Mouse (Mus musculus) left cerebral cortex, postnatal 14 days (tissue): Measurements from ENCODE around the gene Glis1. TPM values are rescaled to one million over a fixed set of nuclear protein-coding genes. Genes with fewer than 3 reads are reported as not detected.

Experiments
- DNase-seq, 2 experiments: peaks; one replicate each; pipeline ENCODE4 v3.0.0; 2021 to 2022; ENCODE audit warnings: low spot score in 2 of 2, mixed read lengths in 1 of 2
- intact Hi-C: fragments of 180-260 bp; cut with DNase I; formaldehyde crosslinking; loops from one replicate; pipeline ENCODE4 v1.15.1; 2025
- total RNA-seq, 2 experiments: library from RNA; stranded (reverse); gene quantifications; 2 replicates each; pipeline ENCODE4 v1.2.3; 2021

Gene Glis1
- total RNA-seq, 2 experiments from 2014 or later: 1.4 to 2.3 TPM

DNA sequence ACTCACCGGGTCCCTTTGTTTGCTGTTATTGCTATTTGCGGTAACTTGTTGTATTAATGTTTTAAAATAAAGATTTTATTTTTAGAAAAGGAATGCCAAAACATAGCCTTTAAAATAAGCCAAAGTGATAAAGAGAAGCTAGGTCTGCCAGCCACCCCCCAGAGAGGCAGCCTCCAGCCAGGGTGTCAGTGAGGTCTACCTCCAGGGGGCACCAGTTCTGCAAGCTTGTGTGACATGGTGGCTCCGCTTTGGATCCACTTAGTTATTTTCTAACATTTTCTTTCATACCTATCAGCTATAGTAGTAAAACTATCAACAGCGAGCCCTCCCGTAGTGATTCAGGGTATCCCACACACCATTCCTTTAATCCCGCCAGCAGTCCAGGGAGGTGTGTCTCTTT lies 14.1 kb downstream of the Glis1 start:
- intact Hi-C loops: no loop called here
- no peak for DNase-seq

DNA sequence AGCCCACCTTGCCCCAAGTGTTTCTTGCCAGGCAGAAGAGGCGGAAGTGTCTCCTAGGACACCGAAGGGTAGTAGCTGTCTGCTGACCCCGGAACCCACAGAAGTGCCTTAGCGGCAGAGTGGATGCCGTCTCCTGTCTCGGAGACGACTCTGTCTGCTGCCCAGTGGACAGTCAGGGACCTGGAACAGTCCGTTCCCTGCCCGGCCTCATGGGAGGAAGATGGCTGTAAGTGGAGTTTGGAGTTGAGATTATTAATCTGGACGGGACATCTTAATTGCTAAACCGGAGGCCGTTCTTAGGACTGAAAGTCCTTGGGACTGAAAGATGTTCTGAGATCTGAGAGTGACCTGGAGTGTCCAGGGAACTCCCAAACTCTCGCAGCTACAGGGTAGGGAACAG lies 15.1 kb downstream of the Glis1 start:
- intact Hi-C loops: no loop called here
- DNase-seq: no peak

DNA sequence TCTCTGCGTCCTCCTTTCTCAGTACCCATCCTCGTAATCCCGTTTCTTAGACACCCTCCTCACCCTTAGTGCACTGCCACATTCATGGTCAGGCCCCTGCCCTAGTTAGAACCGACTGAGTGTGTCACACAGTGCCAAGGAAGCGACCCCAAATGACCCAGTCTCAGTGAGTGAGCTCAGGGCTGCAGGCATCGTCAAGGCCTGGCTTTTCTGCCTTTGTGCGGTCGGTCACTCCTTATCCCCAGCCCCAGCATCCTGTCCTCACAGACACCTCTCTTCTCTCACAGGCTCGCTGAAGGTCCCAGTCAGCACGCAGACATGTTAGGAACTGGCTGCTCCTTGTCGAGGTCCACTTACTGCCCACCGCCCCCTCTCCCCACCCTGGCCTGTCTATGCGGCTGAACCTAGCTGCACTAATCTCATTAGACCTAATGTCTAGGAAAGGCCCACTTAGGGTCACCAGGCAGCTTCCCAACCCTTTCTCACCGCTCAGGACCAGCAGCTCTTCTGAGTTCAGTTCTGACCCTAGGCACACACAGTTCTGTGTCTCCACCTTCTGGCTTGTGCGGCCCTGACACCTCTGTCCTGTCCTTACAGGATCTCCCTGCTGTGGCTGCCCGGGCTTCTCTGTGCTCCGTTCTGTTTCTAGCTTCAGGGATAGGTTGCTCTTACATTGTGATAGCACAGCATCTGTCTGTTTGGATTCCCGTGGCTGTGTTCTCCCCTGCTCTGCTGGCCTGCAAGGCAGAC lies 18.1 kb downstream of the Glis1 start:
- no peak for DNase-seq
- intact Hi-C loops: no loop called here

DNA sequence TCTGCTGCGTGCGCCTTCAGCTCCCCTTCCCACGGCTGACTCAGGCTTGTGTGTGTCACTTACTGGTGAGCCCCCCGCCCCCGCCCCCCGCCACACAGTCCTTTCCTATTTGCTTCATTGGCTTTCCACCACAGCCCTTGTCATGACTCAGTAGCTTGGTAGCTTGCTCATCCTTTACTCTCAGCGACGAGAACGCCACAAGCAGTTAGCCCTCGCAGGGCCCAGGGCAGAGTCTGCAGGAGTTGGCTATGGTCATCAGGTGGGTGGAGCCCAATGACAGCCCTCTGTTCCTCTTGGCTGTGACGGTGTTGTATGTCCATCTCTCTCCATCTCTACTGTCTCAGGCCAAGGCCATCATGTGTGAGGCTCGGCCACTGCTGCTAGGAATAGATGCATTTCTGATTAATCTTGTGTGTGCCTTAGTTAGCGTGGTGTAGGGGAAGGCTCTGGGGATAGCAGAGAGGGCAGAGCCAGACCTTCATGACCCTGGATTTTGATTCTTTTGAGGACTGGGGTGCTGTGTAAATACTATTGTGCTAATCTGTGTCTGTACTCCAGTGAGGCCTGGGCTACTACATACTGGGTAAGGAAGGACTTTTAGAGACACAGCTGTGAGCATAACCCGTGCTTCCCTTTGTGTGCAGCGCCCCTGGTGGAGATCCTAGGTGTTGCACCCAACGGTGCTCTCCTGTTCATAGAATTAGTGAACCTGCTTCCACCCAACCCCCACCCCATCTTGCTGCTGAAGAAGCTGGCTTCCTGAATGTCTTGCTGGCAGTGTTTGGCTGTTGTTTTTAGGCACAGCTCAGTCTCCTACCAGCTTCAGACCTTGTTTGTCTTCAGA lies 19.0 kb downstream of the Glis1 start:
- intact Hi-C loops: no loop called here
- DNase-seq: peak; percentile 88 to 94

DNA sequence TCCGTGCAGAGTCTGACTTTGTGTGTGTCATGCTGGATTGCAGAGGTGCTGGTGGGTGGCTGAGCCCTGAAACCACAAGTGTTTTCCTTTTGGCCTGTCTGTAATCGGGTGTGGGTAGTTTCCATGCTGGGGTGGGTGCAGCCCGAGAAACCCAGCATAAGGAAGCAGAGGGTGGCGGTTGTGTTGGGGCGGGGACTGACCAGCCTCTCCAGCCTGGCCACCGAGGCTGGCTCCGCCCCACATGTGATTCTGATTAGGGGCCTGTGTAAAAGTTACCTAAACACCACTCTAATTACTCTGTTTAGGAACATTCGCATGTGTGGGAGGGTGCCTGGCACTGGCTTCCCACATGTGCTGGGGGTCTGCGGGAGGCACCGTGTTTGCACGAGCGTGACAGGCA lies 23.2 kb downstream of the Glis1 start:
- intact Hi-C loops: no loop called here
- no peak for DNase-seq

DNA sequence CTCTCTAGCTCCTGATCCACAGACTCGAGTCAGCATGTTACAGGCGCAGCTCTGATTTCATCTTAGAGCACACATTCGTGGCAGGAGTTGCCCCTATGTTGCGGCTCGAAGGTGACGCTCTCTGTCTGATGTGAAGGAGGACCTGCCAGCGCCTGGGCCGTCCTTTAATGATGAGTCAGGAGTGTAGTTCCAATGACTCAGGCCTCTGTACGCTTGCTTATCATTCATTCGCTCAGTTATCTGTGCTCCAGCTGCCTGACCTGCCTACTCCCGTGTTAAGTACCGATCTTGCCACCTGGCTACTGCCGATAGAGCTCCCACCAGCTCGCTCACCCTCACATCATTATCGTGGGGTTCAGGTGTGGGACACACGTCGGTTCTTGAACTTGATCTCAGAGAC lies 24.5 kb downstream of the Glis1 start:
- intact Hi-C loops: no loop called here
- no peak for DNase-seq

DNA sequence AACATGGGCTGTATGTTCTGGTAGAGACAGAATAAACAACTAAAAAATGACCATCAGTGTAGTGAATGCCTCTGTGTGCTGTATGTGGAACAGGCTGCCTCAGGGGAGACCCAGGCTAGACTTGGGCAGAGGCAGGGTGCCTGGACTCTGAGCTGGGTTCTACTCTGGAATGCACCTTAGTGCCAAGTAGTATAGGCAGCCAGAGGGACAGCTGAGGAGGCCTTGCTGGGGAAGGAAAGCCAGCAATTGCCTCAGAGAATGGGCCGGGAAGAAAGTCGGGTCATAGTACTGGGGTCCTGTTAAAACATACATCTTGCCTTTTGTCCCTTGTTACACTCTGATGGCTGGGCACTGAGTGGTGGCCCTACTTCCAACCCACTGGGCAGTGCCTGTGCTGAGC lies 25.1 kb downstream of the Glis1 start:
- intact Hi-C loops: no loop called here
- no peak for DNase-seq

DNA sequence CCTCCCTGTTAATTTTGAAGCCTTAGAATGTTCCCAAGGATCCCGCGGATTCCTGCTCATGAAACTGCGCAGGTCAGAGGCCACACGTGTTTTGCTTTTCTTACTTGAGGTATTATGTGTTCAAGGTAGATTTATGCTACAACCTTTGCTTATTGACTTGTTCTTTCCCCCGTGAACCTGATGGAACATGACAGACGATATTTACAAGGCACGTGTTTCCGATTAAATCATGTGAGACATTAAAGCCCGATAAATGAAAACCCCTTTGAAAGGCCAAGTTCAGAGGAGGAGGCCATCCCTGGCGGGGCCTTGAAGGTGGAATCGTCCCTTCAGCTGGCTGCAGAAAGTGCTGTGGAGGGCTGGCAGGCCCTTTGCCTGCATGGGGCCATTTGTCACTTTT lies 26.1 kb downstream of the Glis1 start:
- intact Hi-C loops: no loop called here
- DNase-seq: no peak

DNA sequence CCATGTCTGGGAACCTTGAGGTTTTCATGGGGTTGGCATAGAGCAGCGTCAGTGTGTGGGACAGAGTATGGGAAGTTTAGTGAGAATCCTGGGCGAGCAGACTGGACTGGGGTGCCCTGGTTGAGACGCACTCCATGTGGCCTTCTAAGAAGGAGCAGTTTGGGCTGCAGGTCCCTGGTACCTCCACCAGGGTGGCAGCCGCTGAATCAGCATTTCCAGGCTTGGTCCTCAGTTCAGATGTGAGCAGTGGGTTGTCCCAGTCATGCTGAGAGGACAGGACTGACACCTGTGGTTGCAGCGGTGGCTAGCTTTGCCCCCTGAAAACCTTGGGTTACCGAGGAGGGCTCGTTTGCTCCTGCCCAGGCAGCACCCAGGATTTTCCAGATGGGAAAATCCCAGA lies 33.4 kb downstream of the Glis1 start:
- intact Hi-C loops: no loop called here
- DNase-seq: no peak

DNA sequence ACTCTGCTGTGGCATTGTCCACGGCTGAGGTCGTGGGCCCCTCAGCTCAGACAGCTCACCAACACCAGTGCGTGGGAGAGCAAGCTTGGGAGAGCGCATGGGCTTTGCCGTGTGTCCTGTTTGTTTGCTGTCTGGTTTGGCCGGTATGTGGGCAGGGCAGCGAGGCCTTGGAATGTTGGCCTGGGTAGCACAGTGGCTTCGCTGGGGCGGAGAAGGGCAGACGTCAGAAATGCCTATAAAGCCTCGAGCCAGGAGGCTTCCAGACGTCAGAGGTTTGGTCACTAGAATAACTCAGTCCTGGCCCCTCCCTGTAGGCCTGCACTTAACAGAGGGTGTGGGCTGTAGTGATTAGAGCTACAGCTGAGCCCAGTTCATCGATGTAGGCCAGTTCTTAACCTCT lies 33.9 kb downstream of the Glis1 start:
- intact Hi-C loops: no loop called here
- no peak for DNase-seq

DNA sequence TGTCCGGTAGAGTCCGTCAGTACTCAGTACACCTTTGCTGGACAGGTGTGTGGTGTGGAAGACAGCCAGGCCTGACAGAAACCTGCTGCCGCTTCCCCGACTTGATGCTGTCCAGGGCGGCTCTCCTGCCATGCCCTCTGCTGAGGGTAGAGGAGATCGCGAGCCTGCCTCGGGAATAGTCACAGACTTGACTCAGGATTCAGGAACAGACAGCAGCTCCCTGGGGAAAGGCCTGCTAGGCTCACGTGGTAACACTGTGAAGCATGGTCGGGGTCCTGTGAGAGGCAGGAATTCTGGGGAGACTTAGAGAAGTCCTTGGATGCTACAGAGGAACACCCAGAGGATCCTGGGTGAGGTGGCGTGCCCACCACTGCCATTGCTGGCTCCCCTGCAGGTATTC lies 34.4 kb downstream of the Glis1 start:
- no peak for DNase-seq
- intact Hi-C loops: no loop called here

DNA sequence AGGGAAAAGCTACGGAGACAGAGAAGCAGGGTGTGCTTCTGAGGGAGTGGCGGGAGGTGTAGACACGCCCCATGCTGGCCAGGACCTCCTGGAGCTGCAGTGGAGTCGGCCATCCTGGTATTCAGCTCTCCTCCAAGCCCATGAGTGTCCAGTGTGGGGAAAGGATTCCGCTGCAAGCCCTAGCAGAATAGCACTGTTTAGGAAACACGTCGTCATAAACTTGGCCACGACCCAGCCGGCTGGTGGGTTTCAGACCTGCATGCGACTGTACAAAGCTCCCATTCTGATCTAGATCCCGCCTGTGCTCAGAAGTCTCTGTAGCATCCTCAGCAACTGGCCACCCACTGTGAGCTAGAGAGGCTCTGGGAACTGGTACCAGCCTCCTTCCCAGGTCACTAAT lies 41.9 kb downstream of the Glis1 start:
- DNase-seq: no peak
- intact Hi-C loops: no loop called here

DNA sequence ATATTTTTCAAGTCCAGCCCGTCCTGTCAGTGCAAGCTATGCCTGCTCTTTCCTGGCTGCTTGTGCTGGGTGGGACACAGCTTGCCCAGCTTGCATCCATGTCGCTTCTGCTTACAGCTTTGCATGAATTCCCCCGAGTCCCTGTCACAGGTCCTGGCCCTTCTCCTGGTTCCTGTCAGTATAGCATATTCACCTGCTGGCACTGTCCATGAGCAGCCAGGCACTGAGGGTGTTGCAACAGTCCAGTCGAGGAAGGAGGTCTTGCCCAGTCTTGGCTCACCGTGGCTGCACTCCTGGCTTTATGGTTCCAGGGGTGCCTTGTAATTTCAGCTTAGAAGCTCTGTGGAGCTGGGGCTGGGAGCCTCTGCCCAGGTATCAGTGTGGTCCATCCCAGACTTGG lies 44.6 kb downstream of the Glis1 start:
- DNase-seq: no peak
- intact Hi-C loops: no loop called here

DNA sequence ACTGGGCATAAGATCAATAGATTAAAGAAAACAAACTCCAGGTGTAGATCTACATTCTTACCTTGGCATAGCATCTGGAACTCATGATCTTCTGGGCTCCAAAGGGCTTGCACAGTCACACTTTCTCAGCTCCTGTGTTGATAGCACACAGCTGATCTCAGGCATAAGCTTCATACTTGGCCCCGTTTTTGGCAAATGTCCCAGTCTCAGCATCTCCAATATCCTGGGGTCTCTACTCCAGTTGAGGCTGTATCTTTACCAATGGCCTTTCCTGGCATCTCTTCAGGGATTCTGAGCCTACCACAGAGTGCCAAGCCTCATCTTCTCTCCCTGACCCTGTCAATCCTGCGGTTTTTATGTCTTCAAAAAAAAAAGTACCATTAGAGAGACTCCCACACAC lies 48.1 kb downstream of the Glis1 start:
- intact Hi-C loops: no loop called here
- no peak for DNase-seq

DNA sequence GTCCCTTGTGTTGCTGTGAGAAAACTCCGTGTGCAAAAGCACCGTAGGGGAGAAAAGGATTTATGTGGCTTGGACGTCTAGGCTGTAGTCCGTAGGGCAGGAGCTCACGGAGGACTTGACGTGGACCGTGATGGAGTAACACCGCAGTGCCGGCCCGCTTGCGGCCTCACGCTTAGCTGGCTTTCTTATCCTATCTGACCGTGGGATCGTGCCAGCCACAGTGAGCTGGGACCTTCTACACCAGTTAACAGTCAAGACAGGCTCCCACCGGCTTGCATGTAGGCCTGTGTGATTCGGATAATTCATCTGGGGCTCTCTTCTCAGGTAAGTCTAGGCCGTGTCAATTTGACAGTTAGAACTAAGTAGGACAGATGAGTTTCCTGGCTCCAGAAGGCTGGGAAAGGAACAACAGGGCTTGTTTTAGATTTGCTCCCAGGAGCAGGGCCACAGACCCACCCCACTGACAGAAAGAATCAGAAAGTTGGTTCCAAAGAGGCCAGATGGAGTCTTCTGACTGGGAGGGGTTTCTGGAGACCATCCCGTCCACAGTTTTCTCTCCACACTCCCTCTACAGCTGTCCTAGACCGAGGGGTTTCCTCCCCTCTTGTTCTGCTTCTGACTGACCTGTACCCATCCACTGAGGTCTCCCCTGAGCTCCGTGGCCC lies 49.3 kb downstream of the Glis1 start:
- intact Hi-C loops: no loop called here
- no peak for DNase-seq

DNA sequence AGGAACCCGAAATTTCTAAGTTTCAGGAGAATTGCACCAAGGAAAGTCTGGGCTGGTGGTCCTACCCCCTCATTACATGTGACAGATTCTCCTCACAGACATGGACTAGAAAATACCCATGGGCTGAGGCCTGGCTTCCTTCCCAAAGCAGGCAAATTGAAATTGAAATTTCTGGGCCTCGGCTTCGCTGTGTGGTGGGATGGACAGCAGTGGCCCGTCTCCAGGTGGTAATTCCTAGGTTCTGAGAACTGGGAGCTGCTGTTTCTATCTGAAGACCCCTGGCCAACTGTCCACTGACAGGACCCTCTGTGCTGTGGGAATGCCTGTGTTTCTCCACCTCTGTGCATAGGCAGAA lies 49.8 kb downstream of the Glis1 start:
- no peak for DNase-seq
- intact Hi-C loops: no loop called here

DNA sequence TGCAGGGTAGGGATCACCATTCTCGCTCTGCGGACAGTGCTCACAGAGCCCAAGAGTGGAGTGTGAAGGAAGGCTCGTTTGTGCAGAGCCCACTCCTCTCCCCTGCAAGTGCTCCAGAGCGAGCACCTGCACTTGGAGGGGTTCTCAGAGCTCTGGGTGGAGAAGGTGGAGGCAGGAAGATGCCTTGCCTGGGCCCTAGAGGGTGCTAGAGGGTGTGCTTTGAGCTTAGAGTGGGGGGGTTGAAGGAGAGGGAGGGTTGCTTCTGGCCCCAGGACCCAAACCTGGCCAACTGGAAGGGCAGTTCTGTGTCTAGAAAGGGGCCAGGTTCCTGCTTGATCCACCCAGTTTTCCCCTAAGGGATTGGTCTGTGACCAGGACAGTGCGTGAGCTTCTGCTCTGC lies 51.5 kb downstream of the Glis1 start:
- DNase-seq: no peak
- intact Hi-C loops: loop anchor here (5.0 kb wide), 1 partner anchor 166 kb away; no protein-coding TSS in a partner anchor

DNA sequence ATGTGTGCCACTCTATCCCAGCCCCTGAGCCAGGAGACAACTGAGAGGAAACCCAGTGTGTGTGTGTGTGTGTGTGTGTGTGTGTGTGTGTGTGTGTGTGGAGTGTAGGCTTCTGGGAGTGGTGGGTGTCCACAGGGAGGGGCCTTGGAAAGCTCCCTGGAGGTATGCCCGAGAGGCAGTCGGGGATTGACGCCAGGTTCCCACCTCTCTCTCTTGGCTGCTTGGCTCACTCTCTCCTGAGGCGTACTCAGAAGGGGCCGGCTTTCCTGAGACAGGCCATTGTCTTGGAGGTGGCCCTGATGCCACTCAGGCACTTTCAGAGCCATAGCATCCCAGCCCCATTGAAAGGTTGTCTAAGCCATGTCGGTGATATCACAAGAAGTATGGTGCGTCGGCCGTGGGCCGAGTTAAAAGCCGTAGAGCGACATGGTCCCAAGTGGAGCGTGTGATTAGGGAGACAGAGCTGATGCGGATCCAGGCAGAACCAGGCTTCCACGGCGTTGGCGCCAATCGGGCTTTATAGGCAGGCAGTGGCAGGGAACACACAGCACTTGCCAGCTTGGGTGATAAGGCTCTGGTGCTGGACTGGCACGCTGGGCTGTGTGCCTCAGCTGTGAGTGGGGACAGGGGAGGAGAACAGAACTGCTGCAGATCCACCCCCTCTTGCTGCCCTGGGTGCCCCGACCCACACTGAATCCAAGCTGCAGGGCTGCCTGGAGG lies 54.9 kb downstream of the Glis1 start:
- intact Hi-C loops: loop anchor here (5.0 kb wide), 1 partner anchor 163 kb away; no protein-coding TSS in a partner anchor
- peak; percentile 24 to 35 for DNase-seq

DNA sequence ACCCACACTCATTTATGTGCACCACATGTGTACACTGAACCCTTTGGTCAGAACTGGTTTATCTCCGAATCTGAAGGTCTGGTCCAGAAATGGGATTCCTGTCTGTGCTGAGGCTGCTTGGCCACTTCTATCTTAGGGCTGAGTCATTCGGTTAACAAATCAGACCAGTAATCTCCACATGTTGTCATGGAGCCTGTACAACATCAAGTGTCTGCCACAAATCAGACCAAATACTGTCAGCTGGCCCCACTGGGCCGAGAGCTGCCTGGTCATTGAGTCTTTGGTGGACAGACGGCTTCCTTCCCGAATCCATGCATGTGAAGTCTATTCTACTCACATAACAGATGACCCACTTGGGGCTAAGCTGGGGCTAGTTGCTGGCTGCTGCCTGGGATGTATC lies 58.6 kb downstream of the Glis1 start:
- intact Hi-C loops: no loop called here
- DNase-seq: no peak
